Mouse (Mus musculus): ENCODE results near the gene Nepro.

- TF ChIP-seq POLR2A (IDR thresholded peaks at IDR 0.05; ENCODE audit: low read depth, low read length), result no peak
- TF ChIP-seq CTCF (IDR thresholded peaks at IDR 0.05; ENCODE audit: borderline replicate concordance, insufficient read depth, low read length), result no peak
Measured at GRCm38 (mm10) chr16:44703458-44703857, 20.6 kb upstream of the Nepro start.
